In the genomic region with DNA sequence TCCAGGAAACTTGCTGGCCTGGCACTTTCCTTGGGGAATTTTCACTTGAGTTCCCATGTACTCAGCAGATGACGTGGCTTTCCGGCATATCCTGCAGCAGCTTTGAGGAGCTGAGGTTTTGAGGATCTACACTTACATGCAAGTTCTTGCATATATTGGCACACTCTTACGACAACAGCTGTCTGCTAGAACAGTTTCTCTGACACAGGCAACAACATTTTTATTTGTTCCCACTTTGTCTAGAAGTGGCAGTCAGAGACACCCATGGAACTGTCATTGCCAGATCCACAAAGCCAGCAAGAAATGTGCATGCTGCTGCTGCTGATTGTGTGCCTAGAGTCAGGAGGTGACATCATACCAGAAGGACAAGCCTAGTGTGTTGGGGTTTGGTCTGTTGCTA, we compare ENCODE assay signal across 51 mouse cellular contexts. TPM values are rescaled to one million over a fixed set of nuclear protein-coding genes. Genes with fewer than 3 reads are reported as not detected.
"Had no signal": no experiment of that assay in that cellular context is flagged by ENCODE, and none has a peak within 500 bp of the region (broad histone marks: within the 10 kb centered on the region; RNA-seq: fewer than 3 reads in every experiment).

No protein-coding gene starts in this region.

- H3K27me3 ChIP-seq: hindbrain, embryonic 12.5 days; hindbrain, embryonic 15.5 days had no signal

- H3K27ac ChIP-seq: heart, embryonic 10.5 days; heart, embryonic 13.5 days; heart, embryonic 15.5 days; hindbrain, embryonic 10.5 days; hindbrain, embryonic 12.5 days; hindbrain, embryonic 13.5 days; hindbrain, embryonic 14.5 days; hindbrain, embryonic 15.5 days; hindbrain, postnatal 0 days; intestine, embryonic 15.5 days; kidney, embryonic 15.5 days; kidney, postnatal 0 days; layer of hippocampus, adult 2 months; left cerebral cortex, adult 2 months had no signal

- H3K9me3 ChIP-seq: heart, embryonic 10.5 days; heart, embryonic 12.5 days; heart, embryonic 13.5 days; heart, embryonic 15.5 days; hindbrain, embryonic 10.5 days; hindbrain, embryonic 12.5 days; hindbrain, embryonic 13.5 days; hindbrain, embryonic 15.5 days; intestine, embryonic 15.5 days; kidney, embryonic 15.5 days had no signal

- DNase-seq: heart, postnatal 10 days; heart, postnatal 14 days; heart, postnatal 4 days; kidney, adult 11 months; kidney, adult 18-20 months; kidney, adult 2 months; kidney, adult 8-10 months; kidney, adult 9 months; kidney, postnatal 10 days; kidney, postnatal 14 days; kidney, postnatal 25 days; kidney, postnatal 36 days; kidney, postnatal 4 days; layer of hippocampus, adult 9-11 months; layer of hippocampus, postnatal 36 days had no signal

- H3K4me3 ChIP-seq: heart, embryonic 10.5 days; heart, embryonic 12.5 days; heart, embryonic 13.5 days; heart, embryonic 15.5 days; hindbrain, embryonic 10.5 days; hindbrain, embryonic 12.5 days; hindbrain, embryonic 13.5 days; hindbrain, embryonic 15.5 days; intestine, embryonic 15.5 days; kidney, embryonic 15.5 days; layer of hippocampus, adult 2 months; left cerebral cortex, adult 2 months had no signal

- H3K4me2 ChIP-seq: heart, embryonic 11.5 days; heart, embryonic 12.5 days; heart, embryonic 13.5 days; heart, embryonic 15.5 days; hindbrain, embryonic 12.5 days; hindbrain, embryonic 13.5 days; hindbrain, embryonic 14.5 days; hindbrain, embryonic 15.5 days; intestine, embryonic 15.5 days; kidney, embryonic 15.5 days had no signal

- ATAC-seq: hindbrain, embryonic 16.5 days; hindbrain, postnatal 0 days; inflammation-experienced regulatory T-cells, adult 6 months; intestine, embryonic 15.5 days; intestine, embryonic 16.5 days; intestine, postnatal 0 days had no signal

- H3K4me1 ChIP-seq: heart, embryonic 10.5 days; heart, embryonic 12.5 days; heart, embryonic 13.5 days; heart, embryonic 15.5 days; hindbrain, embryonic 12.5 days; intestine, embryonic 15.5 days; kidney, embryonic 15.5 days had no signal

- H3K36me3 ChIP-seq: heart, embryonic 10.5 days; heart, embryonic 12.5 days; heart, embryonic 13.5 days; heart, embryonic 15.5 days; hindbrain, embryonic 10.5 days; hindbrain, embryonic 12.5 days; hindbrain, embryonic 13.5 days; hindbrain, embryonic 15.5 days; intestine, embryonic 15.5 days; kidney, embryonic 15.5 days had no signal

- H3K9ac ChIP-seq: heart, embryonic 12.5 days; heart, embryonic 13.5 days; heart, embryonic 15.5 days; hindbrain, embryonic 12.5 days; hindbrain, embryonic 13.5 days; hindbrain, embryonic 14.5 days; hindbrain, embryonic 15.5 days; intestine, embryonic 15.5 days; kidney, embryonic 15.5 days had no signal

RNA-seq across cellular contexts. Expression of a gene that starts 5.3 kb away (rescaled TPM):
- total RNA-seq: heart, postnatal 10 days; heart, postnatal 14 days; heart, postnatal 25 days; heart, postnatal 4 days; hematopoietic stem cell, adult 5-6 weeks; hindbrain, postnatal 0 days; layer of hippocampus, adult 18-20 months; layer of hippocampus, adult 2 months; layer of hippocampus, adult 8-10 months; layer of hippocampus, postnatal 10 days; layer of hippocampus, postnatal 14 days; layer of hippocampus, postnatal 25 days; layer of hippocampus, postnatal 36 days; left cerebral cortex, adult 18-20 months; left cerebral cortex, adult 2 months had no signal
- polyA plus RNA-seq: heart, embryonic 10.5 days; heart, embryonic 11.5 days; heart, embryonic 12.5 days; heart, embryonic 13.5 days; heart, embryonic 14.5 days; heart, embryonic 15.5 days; heart, embryonic 16.5 days; heart, postnatal 0 days; hindbrain, embryonic 10.5 days; hindbrain, embryonic 11.5 days; hindbrain, embryonic 12.5 days; hindbrain, embryonic 13.5 days; hindbrain, embryonic 14.5 days; hindbrain, embryonic 15.5 days; hindbrain, embryonic 16.5 days; hindbrain, postnatal 0 days; inflammation-experienced regulatory T-cells, adult 6 months; intestine, embryonic 14.5 days; intestine, embryonic 15.5 days; intestine, embryonic 16.5 days; intestine, postnatal 0 days; kidney, adult 2 months; kidney, embryonic 14.5 days; kidney, embryonic 15.5 days; kidney, embryonic 16.5 days; kidney, postnatal 0 days; large intestine, adult 2 months had no signal

RNA-seq across cellular contexts. Expression of a gene that starts 27.9 kb away (rescaled TPM):
- total RNA-seq: heart, postnatal 10 days; heart, postnatal 14 days; heart, postnatal 25 days; heart, postnatal 4 days; hematopoietic stem cell, adult 5-6 weeks; hindbrain, postnatal 0 days; layer of hippocampus, adult 18-20 months; layer of hippocampus, adult 2 months; layer of hippocampus, adult 8-10 months; layer of hippocampus, postnatal 10 days; layer of hippocampus, postnatal 14 days; layer of hippocampus, postnatal 25 days; layer of hippocampus, postnatal 36 days; left cerebral cortex, adult 18-20 months; left cerebral cortex, adult 2 months had no signal
- polyA plus RNA-seq: heart, embryonic 10.5 days; heart, embryonic 11.5 days; heart, embryonic 12.5 days; heart, embryonic 13.5 days; heart, embryonic 14.5 days; heart, embryonic 15.5 days; heart, embryonic 16.5 days; heart, postnatal 0 days; hindbrain, embryonic 10.5 days; hindbrain, embryonic 11.5 days; hindbrain, embryonic 12.5 days; hindbrain, embryonic 13.5 days; hindbrain, embryonic 14.5 days; hindbrain, embryonic 15.5 days; hindbrain, embryonic 16.5 days; hindbrain, postnatal 0 days; inflammation-experienced regulatory T-cells, adult 6 months; intestine, embryonic 14.5 days; intestine, embryonic 15.5 days; intestine, embryonic 16.5 days; intestine, postnatal 0 days; kidney, adult 2 months; kidney, embryonic 14.5 days; kidney, embryonic 15.5 days; kidney, embryonic 16.5 days; kidney, postnatal 0 days; large intestine, adult 2 months had no signal

RNA-seq across cellular contexts. Expression of a gene that starts 38.9 kb away (rescaled TPM):
- total RNA-seq: heart, postnatal 10 days; heart, postnatal 14 days; heart, postnatal 25 days; heart, postnatal 4 days; hematopoietic stem cell, adult 5-6 weeks; hindbrain, postnatal 0 days; layer of hippocampus, adult 18-20 months; layer of hippocampus, adult 2 months; layer of hippocampus, adult 8-10 months; layer of hippocampus, postnatal 10 days; layer of hippocampus, postnatal 14 days; layer of hippocampus, postnatal 25 days; layer of hippocampus, postnatal 36 days; left cerebral cortex, adult 18-20 months; left cerebral cortex, adult 2 months had no signal
- polyA plus RNA-seq: heart, embryonic 10.5 days; heart, embryonic 11.5 days; heart, embryonic 12.5 days; heart, embryonic 13.5 days; heart, embryonic 14.5 days; heart, embryonic 15.5 days; heart, embryonic 16.5 days; heart, postnatal 0 days; hindbrain, embryonic 10.5 days; hindbrain, embryonic 11.5 days; hindbrain, embryonic 12.5 days; hindbrain, embryonic 13.5 days; hindbrain, embryonic 14.5 days; hindbrain, embryonic 15.5 days; hindbrain, embryonic 16.5 days; hindbrain, postnatal 0 days; inflammation-experienced regulatory T-cells, adult 6 months; intestine, embryonic 14.5 days; intestine, embryonic 15.5 days; intestine, embryonic 16.5 days; intestine, postnatal 0 days; kidney, adult 2 months; kidney, embryonic 14.5 days; kidney, embryonic 15.5 days; kidney, embryonic 16.5 days; kidney, postnatal 0 days; large intestine, adult 2 months had no signal

RNA-seq across cellular contexts. Expression of a gene that starts 47.4 kb away (rescaled TPM):
- total RNA-seq: heart, postnatal 10 days; heart, postnatal 14 days; heart, postnatal 25 days; heart, postnatal 4 days; hematopoietic stem cell, adult 5-6 weeks; hindbrain, postnatal 0 days; layer of hippocampus, adult 18-20 months; layer of hippocampus, adult 2 months; layer of hippocampus, adult 8-10 months; layer of hippocampus, postnatal 10 days; layer of hippocampus, postnatal 14 days; layer of hippocampus, postnatal 25 days; layer of hippocampus, postnatal 36 days; left cerebral cortex, adult 18-20 months; left cerebral cortex, adult 2 months had no signal
- polyA plus RNA-seq: heart, embryonic 10.5 days; heart, embryonic 11.5 days; heart, embryonic 12.5 days; heart, embryonic 13.5 days; heart, embryonic 14.5 days; heart, embryonic 15.5 days; heart, embryonic 16.5 days; heart, postnatal 0 days; hindbrain, embryonic 10.5 days; hindbrain, embryonic 11.5 days; hindbrain, embryonic 12.5 days; hindbrain, embryonic 13.5 days; hindbrain, embryonic 14.5 days; hindbrain, embryonic 15.5 days; hindbrain, embryonic 16.5 days; hindbrain, postnatal 0 days; inflammation-experienced regulatory T-cells, adult 6 months; intestine, embryonic 14.5 days; intestine, embryonic 15.5 days; intestine, embryonic 16.5 days; intestine, postnatal 0 days; kidney, adult 2 months; kidney, embryonic 14.5 days; kidney, embryonic 15.5 days; kidney, embryonic 16.5 days; kidney, postnatal 0 days; large intestine, adult 2 months had no signal
